Mouse (Mus musculus) hindbrain, embryonic 12.5 days (tissue): Measurements from ENCODE around the gene Lin7b. TPM values are rescaled to one million over a fixed set of nuclear protein-coding genes. Genes with fewer than 3 reads are reported as not detected.

Source experiments
- ATAC-seq: fragments of 200-750 bp; cut with Nextera tagmentation; 2 replicates; pipeline ENCODE4 v1.8.0; 2017; ENCODE audit warnings: moderate TSS enrichment; ENCODE audit not compliant: low FRiP score
- H3K27ac ChIP-seq: fragments of 300-500 bp; sonication (generic); 2 replicates; pipeline ENCODE4 v1.5.1; 2016; ENCODE audit warnings: mild to moderate bottlenecking
- H3K27me3 ChIP-seq: fragments of 300-500 bp; sonication (generic); 2 replicates; pipeline ENCODE4 v1.6.1; 2016; ENCODE audit warnings: mild to moderate bottlenecking
- H3K36me3 ChIP-seq: fragments of 300-500 bp; sonication (generic); 2 replicates; pipeline ENCODE4 v1.6.1; 2016; ENCODE audit warnings: mild to moderate bottlenecking
- H3K4me1 ChIP-seq: fragments of 300-500 bp; sonication (generic); 2 replicates; pipeline ENCODE4 v1.6.1; 2016
- H3K4me2 ChIP-seq: fragments of 300-500 bp; sonication (generic); replicated peaks from 2 replicates; pipeline ENCODE4 v1.6.1; 2016; ENCODE audit warnings: mild to moderate bottlenecking
- H3K4me3 ChIP-seq: fragments of 300-500 bp; sonication (generic); 2 replicates; pipeline ENCODE4 v1.5.1; 2016; ENCODE audit warnings: mild to moderate bottlenecking
- H3K9ac ChIP-seq: fragments of 300-500 bp; sonication (generic); 2 replicates; pipeline ENCODE4 v1.6.1; 2016; ENCODE audit warnings: mild to moderate bottlenecking, moderate library complexity
- H3K9me3 ChIP-seq: fragments of 300-500 bp; sonication (generic); replicated peaks from 2 replicates; pipeline ENCODE4 v1.6.1; 2016; ENCODE audit warnings: mild to moderate bottlenecking
- WGBS: fragments of 180-500 bp; shearing (Covaris S2); methylation state at CpG from one replicate; pipeline ENCODE4 v1.1.7; 2016; 5-methylcytosine and 5-hydroxymethylcytosine counted together
- polyA plus RNA-seq: library from polyadenylated mRNA; unstranded; fragments of >200 nt; fragmentation: Nextera tagmentation; extraction: Ambion mirVana; gene quantifications from 2 replicates; pipeline ENCODE4 v1.2.1, GENCODE M21; 2016

Gene Lin7b
- polyA plus RNA-seq = 2.9 and 3.8 TPM in 2 replicates

DNA sequence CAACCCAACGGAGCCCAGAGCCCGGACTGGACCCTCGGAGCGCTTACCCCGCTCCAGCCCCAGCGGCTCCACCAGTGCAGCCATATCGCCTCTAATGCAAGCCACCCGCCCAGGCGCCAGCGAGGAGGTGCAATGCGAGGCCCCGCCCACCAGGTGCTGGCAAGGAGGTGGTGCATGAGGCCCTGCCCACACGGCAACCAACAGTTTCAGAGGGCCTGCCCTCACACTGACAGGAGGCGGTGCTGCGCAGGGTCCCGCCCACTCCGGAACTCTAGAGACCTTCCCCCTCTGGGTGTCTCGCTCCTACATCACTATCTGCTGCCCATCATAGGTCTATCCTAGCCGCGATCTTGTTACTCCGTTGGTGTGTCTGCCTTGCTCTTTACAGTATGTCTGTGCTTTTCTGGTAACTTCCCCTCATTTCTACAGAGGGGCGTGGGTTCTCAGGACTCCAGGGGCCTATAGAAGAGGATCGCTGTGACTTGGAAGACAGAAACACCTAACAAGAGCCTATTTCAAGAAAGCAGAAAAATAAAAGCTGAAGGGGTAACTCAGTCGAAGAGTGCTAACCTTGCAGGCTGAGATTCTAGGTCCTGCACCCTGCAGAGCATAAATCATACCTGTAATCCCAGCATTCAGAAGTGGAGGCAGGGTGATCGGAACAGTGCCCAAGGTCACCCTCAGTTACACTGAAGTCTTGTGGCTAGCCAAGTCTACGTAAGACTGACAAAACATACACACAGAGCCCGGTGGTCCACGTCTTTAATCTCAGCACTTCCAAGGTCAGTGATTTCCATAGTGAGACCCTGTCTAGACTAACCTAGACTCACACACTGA, at the start of gene Lin7b:
Gene Lin7b (minus strand): TSS at position 109 of the 837 bp plus-strand sequence.
- H3K36me3 ChIP-seq = peaks cover 32% of the 10 kb centered on the region
- peak; percentile 30 for ATAC-seq
- peak within 1 kb of the TSS; percentile 71 for H3K9ac ChIP-seq
- peaks cover 33% of the 10 kb centered on the region for H3K4me1 ChIP-seq
- H3K27me3 ChIP-seq = peaks cover 30% of the 10 kb centered on the region
- H3K9me3 ChIP-seq = no peaks in the 10 kb centered on the region
- H3K27ac ChIP-seq = no peak within 1 kb of the TSS
- H3K4me2 ChIP-seq = peak within 1 kb of the TSS; percentile 95
- peak within 1 kb of the TSS; percentile 45 for H3K4me3 ChIP-seq
- 12% methylated on average over 28 of the region's 28 CpGs for WGBS

DNA sequence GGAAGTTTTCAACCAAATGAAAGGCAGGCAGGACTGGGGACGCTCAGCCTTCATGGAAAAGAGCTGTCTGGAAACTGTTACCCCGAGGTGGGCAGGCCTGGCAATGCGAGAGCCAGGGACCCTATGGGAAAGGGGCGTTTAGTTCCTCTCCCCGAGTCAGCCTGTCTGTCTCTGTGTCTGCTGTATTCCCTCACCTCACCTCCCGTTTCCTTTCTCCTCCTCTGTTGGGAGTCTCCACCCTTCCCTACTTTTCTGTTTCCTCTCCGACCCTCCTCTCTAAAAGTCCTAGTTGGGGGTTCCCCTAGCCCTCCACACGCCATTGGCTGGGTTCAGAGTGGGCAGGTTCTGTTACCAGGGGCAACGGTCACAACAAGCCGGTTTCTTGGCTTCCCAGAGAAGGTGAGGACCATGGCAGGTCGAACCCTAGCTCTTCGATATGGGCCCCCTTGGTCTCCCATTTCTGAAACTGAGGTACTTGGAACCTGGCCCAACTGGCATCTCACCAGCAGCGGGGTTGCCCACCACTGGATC, 47.6 kb upstream of the Lin7b start:
- ATAC-seq = no peak
- no peak overlapping the region for H3K4me2 ChIP-seq
- WGBS = 10% methylated on average over 13 of the region's 13 CpGs
- H3K4me1 ChIP-seq = peaks cover 17% of the 10 kb centered on the region
- no peak overlapping the region for H3K27ac ChIP-seq
- peaks cover 86% of the 10 kb centered on the region for H3K27me3 ChIP-seq
- no peak overlapping the region for H3K9ac ChIP-seq
- H3K36me3 ChIP-seq = peaks cover 26% of the 10 kb centered on the region
- H3K4me3 ChIP-seq = no peak overlapping the region
- H3K9me3 ChIP-seq = no peaks in the 10 kb centered on the region

- H3K4me3 ChIP-seq = 0 out of 2 replicates have a peak overlapping the region, but pooled peaks have one; percentile 1
- H3K4me2 ChIP-seq = 0 out of 2 replicates have a peak overlapping the region, but pooled peaks have one; percentile 6
- H3K27ac ChIP-seq = no peak overlapping the region
- peaks cover 18% of the 10 kb centered on the region for H3K4me1 ChIP-seq
- no peak overlapping the region for H3K9ac ChIP-seq
- H3K9me3 ChIP-seq = no peaks in the 10 kb centered on the region
- H3K27me3 ChIP-seq = peaks cover 99% of the 10 kb centered on the region
- 11% methylated on average over 37 of the region's 37 CpGs for WGBS
- no peak for ATAC-seq
- peaks cover 2% of the 10 kb centered on the region for H3K36me3 ChIP-seq
Observed at GRCm38 (mm10) chr7:45415636-45416035, 45.3 kb upstream of the Lin7b start.

GRCm38 (mm10) chr7:45414740-45415224, 44.4 kb upstream of the Lin7b start:
- ATAC-seq = no peak
- 45% methylated on average over 12 of the region's 12 CpGs for WGBS

DNA sequence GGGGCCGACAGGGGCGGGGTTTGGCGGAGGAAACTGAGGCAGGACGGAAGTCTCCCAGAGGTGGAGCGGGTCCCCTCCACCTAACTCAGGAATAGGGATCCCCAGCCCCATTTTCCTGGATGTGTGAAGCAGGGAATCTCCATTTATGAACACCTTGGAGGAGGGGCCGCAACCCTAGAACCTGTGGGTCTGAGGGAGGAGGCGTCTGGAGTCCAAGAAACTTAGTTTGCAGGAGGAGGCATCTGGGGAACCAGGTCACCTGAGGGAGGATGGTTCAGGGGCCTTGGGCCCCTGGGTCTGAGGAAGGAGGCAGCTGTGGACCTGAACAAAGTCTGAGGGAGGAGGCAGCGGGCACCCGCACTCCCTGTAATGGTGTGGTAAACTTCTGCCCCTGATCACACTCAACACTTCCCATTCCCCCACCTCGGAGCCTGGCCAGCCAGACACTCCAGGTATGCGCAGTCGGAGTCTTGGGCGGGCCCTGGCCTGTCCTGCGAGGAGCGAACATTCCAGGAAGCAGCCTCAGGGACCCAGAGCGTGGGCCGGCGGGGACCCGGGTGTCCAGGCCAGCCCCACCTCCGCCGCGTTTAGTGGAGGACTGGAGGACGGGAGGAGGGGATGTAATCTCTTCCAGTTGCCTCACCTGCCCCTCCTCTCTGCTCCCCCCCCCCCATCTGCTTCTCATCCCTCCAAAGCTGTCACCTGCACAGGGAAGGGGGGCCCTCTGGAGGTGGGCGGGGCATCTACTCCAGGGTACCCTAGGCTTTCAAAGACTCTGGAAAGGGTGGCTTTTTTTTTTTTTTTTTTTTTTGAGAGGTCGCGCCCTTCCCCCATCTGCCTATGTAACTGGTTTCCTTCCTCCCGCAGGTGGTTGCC, 43.7 kb upstream of the Lin7b start:
- Histone ChIP-seq H3K9me3 (no peaks in the 10 kb centered on the region), H3K4me1 (peaks cover 18% of the 10 kb centered on the region), H3K4me2 (peak overlapping the region; percentile 78), H3K27me3 (peaks cover 99% of the 10 kb centered on the region), H3K4me3 (peak overlapping the region; percentile 44), H3K9ac (peak overlapping the region; percentile 62), H3K27ac (no peak overlapping the region), H3K36me3 (no peaks in the 10 kb centered on the region)
- peak; percentile 23; the same call in 1 of the 2 replicates for ATAC-seq
- 2% methylated on average over 27 of the region's 27 CpGs for WGBS

More at GRCm38 (mm10) chr7:45414740-45415224, 44.4 kb upstream of the Lin7b start:
- Histone ChIP-seq H3K36me3 (no peaks in the 10 kb centered on the region), H3K27me3 (peaks cover 99% of the 10 kb centered on the region), H3K9ac (no peak overlapping the region), H3K4me1 (peaks cover 18% of the 10 kb centered on the region), H3K9me3 (no peaks in the 10 kb centered on the region), H3K4me2 (no peak overlapping the region), H3K27ac (no peak overlapping the region), H3K4me3 (no peak overlapping the region)

DNA sequence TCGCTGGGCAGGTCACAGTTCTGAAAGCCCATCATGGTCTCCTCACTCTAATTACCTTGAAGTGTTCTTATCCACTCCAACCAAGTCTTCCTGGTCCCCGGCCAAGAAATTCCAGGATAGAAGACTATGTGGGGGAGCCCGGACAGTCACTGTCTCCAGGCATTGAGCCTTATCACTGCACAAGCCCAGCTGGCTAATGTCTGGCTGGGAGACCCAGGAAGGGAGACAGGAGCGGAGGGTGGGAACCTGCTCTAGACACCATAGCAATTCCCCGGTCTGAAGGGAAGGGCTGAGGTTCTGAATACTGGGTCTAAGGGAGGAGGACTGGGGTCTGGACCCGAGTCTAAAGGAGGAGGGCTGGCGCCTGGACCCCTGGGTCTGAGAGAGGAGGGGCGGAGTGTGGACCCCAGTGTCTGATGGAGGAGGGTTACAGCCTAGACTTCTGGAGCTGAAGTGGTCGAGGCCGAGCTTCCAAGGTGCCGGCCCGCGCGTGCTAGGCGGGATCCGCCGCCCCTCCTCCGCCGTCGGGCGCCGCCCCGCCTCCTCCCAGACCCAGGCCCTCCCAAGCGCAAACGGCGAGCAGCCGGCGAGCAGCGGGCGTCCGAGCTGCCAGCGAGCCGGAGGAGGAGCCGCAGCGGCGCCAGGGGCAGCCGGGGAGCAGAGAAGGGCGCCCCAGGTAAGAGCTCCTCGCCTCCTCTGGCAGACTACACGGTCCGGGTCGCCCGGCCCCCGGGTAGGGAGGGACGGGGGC, 42.9 kb upstream of the Lin7b start, which contains the start of gene Ntf5:
Gene Ntf5 (plus strand): TSS at position 583 of the 751 bp plus-strand sequence.
- no peaks in the 10 kb centered on the region for H3K36me3 ChIP-seq
- peak within 1 kb of the TSS; percentile 62 for H3K9ac ChIP-seq
- peak within 1 kb of the TSS; percentile 78 for H3K4me2 ChIP-seq
- 4% methylated on average over 41 of the region's 45 CpGs for WGBS
- ATAC-seq = peak; percentile 48
- H3K9me3 ChIP-seq = no peaks in the 10 kb centered on the region
- peaks cover 99% of the 10 kb centered on the region for H3K27me3 ChIP-seq
- no peak within 1 kb of the TSS for H3K27ac ChIP-seq
- H3K4me3 ChIP-seq = peak within 1 kb of the TSS; percentile 44
- peaks cover 16% of the 10 kb centered on the region for H3K4me1 ChIP-seq

- ATAC-seq = no peak
- WGBS = 77% methylated on average over 2 of the region's 2 CpGs
- Histone ChIP-seq H3K9ac (no peak overlapping the region), H3K4me2 (no peak overlapping the region), H3K9me3 (no peaks in the 10 kb centered on the region), H3K36me3 (no peaks in the 10 kb centered on the region), H3K4me3 (no peak overlapping the region), H3K27ac (no peak overlapping the region), H3K27me3 (peaks cover 99% of the 10 kb centered on the region), H3K4me1 (peaks cover 13% of the 10 kb centered on the region)
Observed at GRCm38 (mm10) chr7:45412421-45412820, 42.0 kb upstream of the Lin7b start.

- Histone ChIP-seq H3K27me3 (peaks cover 98% of the 10 kb centered on the region), H3K9ac (no peak overlapping the region), H3K4me3 (no peak overlapping the region), H3K36me3 (no peaks in the 10 kb centered on the region), H3K4me1 (peaks cover 19% of the 10 kb centered on the region), H3K4me2 (no peak overlapping the region), H3K27ac (no peak overlapping the region), H3K9me3 (0 out of 2 replicates have a peak, but pooled peaks cover 3% of the 10 kb centered on the region)
- no peak for ATAC-seq
- WGBS = 86% methylated on average over 8 of the region's 8 CpGs
Observed at GRCm38 (mm10) chr7:45409497-45410163, 39.2 kb upstream of the Lin7b start.

DNA sequence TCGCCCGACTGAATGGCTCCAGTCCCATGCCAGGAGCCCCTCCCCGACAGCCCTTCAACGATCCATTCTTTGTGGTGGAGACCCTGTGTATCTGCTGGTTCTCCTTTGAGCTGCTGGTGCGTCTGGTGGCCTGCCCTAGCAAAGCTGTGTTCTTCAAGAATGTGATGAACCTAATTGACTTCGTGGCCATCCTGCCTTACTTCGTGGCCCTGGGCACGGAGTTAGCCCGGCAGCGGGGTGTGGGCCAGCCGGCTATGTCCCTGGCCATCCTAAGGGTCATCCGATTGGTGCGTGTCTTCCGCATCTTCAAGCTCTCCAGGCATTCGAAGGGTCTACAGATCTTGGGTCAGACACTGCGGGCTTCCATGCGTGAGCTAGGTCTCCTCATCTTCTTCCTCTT, 38.6 kb upstream of the Lin7b start:
- no peak overlapping the region for H3K27ac ChIP-seq
- ATAC-seq = no peak
- no peaks in the 10 kb centered on the region for H3K36me3 ChIP-seq
- H3K9ac ChIP-seq = no peak overlapping the region
- peaks cover 92% of the 10 kb centered on the region for H3K27me3 ChIP-seq
- no peak overlapping the region for H3K4me3 ChIP-seq
- 86% methylated on average over 17 of the region's 17 CpGs for WGBS
- peaks cover 16% of the 10 kb centered on the region for H3K4me1 ChIP-seq
- H3K4me2 ChIP-seq = no peak overlapping the region
- H3K9me3 ChIP-seq = 0 out of 2 replicates have a peak, but pooled peaks cover 3% of the 10 kb centered on the region

DNA sequence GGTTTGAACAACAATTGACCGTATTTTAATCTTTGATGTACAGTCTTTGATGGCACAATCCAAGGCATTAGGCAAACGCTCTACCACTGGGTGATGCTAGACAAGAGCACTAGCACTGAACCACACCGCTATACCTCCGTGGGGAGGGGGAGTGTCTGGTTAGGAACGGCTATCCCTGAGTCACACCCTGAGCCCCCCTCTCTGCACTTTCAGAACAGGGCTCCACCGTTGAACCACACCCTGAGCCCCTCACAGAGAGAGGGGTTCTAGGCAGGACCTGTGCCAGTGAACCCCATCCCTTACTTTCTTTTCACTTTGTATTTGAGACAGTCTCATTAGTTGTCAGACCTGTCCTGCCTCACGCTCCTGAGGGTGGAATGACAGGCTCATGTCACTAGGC, 38.0 kb upstream of the Lin7b start:
- H3K4me3 ChIP-seq = no peak overlapping the region
- WGBS = 77% methylated on average over 7 of the region's 7 CpGs
- no peak for ATAC-seq

DNA sequence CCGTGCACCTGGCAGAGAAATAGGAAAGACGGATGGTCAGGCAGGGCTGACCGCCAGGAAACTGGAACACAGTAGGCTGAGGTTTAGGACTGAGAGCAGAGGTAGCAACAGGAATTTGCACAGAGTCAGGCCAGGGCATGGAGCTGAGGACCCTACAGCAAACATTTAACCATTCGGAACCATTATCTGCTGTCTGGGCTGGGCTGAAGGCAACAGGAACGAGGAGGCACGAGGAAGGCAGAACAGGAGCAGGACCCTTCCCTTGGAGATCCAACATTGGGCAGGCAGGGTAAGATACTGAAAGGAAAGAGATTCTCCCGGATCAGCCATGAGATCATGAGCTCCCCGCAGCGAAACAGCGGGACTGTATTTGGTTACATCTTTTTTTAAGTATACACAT, 37.5 kb upstream of the Lin7b start:
- Histone ChIP-seq H3K36me3 (no peaks in the 10 kb centered on the region), H3K9me3 (0 out of 2 replicates have a peak, but pooled peaks cover 3% of the 10 kb centered on the region), H3K27me3 (peaks cover 82% of the 10 kb centered on the region), H3K27ac (no peak overlapping the region), H3K4me2 (no peak overlapping the region), H3K9ac (no peak overlapping the region), H3K4me1 (peaks cover 6% of the 10 kb centered on the region), H3K4me3 (no peak overlapping the region)
- 83% methylated on average over 10 of the region's 10 CpGs for WGBS
- no peak for ATAC-seq

More for the DNA sequence above, 38.0 kb upstream of the Lin7b start:
- Histone ChIP-seq H3K4me1 (peaks cover 10% of the 10 kb centered on the region), H3K9me3 (0 out of 2 replicates have a peak, but pooled peaks cover 3% of the 10 kb centered on the region), H3K27ac (no peak overlapping the region), H3K9ac (no peak overlapping the region), H3K36me3 (no peaks in the 10 kb centered on the region), H3K4me2 (no peak overlapping the region), H3K27me3 (peaks cover 86% of the 10 kb centered on the region)
